Mouse (Mus musculus) brain, embryonic 14.5 days (tissue): ENCODE data around the gene Oxtr. TPM values are rescaled to one million over a fixed set of nuclear protein-coding genes. Genes with fewer than 3 reads are reported as not detected.

Experiments
- DNase-seq: peaks from one replicate; pipeline ENCODE4 v3.0.0-alpha.2; 2011; ENCODE audit warnings: low read depth
- CTCF ChIP-seq: fragments of 200-500 bp; IDR thresholded peaks from 2 replicates; pipeline ENCODE4 v1.5.1; 2012; ENCODE audit warnings: inconsistent platforms, mild to moderate bottlenecking, moderate library complexity, borderline replicate concordance; ENCODE audit not compliant: insufficient read depth, insufficient read length; ENCODE audit errors: extremely low read depth
- POLR2A ChIP-seq: fragments of 200-500 bp; IDR thresholded peaks from 2 replicates; pipeline ENCODE4 v1.6.1; 2012; ENCODE audit warnings: mild to moderate bottlenecking, inconsistent platforms, borderline replicate concordance; ENCODE audit not compliant: poor library complexity, insufficient read depth, insufficient read length, severe bottlenecking; ENCODE audit errors: extremely low read depth
- polyA plus RNA-seq: library from polyadenylated mRNA; depleted of rRNA; stranded (reverse); fragments of >200 nt; gene quantifications from 2 replicates; pipeline ENCODE4 v1.2.3, GENCODE M21; 2012; rRNA removed

Gene Oxtr
- polyA plus RNA-seq, 1 experiment: 1.1 TPM

DNA sequence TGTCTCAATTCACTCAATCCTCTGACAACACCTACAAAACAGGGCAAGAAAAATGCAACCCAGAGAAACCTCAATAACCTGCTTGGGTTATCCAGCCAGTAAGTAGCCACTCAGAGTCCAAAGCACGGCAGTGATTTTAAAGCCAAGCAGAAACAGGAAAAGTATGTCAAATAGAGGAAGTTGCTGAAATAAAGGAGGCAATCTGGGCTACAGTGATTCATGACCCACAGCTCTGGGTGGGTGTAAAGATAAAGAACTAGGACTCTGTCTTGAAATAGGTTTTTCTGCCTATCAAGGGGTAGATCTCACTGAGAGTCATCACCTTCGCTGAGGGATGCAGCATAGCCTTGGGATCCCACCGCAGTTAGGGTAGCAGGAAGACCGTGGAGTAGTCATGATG lies 18.1 kb downstream of the Oxtr start:
- no peak for DNase-seq
- TF ChIP-seq CTCF (no peak), POLR2A (no peak)

- no peak for DNase-seq
- no peak for TF ChIP-seq POLR2A
- no peak for TF ChIP-seq CTCF
Observed at GRCm38 (mm10) chr6:112466001-112466400, 23.7 kb downstream of the Oxtr start.

DNA sequence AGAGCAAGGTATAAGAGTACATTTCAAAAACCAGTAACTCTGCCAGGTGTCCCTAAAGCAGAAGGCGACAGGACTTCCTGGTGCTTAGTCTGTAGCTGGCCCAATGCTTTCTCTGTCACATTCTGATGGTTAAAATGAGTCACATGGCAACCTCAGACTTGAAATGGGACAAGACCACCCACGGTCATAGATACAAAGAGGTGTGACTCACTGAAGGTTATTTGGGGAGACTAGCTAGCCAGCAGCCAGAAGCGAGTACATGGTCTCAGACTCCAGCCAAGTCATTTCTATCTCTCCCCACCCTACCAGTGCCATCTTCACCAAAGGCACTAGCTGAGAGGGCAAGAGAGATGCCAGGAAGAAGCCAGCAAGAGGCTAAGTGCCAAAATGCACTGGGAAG lies 24.3 kb downstream of the Oxtr start:
- DNase-seq: no peak
- TF ChIP-seq POLR2A (no peak), CTCF (no peak)

DNA sequence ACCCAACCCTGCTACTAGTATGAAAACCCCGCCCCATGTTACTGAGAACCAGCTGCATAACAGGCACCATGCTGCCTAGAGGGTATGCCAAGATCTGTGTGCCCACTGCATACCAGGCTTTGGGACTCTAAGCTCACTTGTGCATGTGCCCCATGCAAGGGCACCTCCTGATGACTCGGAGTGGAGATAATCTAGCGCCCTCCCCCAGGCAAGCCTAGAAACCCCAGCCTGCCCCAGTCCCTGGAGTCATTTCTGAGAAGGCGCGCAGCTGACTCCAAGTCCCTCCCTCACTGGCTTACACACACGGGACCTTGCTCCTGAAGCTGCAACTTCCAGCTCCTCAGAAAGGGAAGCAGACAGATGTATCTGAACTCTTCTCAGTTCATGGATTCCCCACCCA lies 26.4 kb downstream of the Oxtr start:
- TF ChIP-seq POLR2A (no peak), CTCF (no peak)

GRCm38 (mm10) chr6:112461459-112461858 lies 28.3 kb downstream of the Oxtr start:
- TF ChIP-seq POLR2A: no peak

More for the DNA sequence above, 26.4 kb downstream of the Oxtr start:
- no peak for DNase-seq

DNA sequence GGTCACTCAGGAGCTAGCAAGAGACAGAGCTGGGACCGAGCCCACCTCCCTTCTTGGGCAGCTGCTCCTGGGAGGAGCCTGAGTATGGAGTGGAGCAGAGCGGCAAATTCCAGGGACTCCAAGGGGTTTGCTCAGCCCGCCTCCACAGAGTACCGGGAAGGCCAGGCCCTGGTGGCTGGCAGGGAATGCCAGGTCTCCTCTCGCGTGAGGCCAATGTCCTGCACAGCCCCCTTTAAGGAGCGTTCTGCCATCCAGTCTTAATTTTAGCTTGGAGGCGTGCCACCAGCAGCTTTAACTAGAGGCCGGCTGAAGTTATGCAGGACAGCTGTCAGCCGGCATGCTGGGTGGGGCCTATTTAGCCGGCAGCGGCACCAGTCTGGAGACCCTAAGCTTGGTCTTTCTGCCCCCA lies 30.4 kb downstream of the Oxtr start, which contains the start of gene Cav3:
Gene Cav3 (plus strand): TSS at position 165 of the 409 bp plus-strand sequence.
- DNase-seq: peak; percentile 22
- TF ChIP-seq POLR2A (no peak), CTCF (no peak)

More at GRCm38 (mm10) chr6:112461459-112461858, 28.3 kb downstream of the Oxtr start:
- DNase-seq: no peak

DNA sequence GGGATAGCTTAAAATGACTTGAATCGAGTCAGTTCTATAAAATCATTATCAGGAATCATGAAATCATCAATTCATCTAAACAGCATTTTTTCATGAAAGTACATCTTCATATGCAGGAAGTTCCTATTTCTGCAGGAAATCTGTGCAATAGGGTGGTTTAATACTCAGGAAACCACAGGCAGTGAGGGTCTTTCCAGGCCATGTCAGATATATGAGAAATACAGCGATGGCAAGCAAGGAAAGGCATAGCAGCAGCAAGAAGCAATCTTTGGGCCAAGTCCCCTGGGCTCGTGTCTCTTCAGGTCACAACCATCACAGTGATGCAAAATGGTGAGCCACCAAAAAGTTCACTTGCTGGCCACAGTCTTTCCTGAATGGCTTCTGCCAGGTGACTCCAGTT lies 44.1 kb downstream of the Oxtr start:
- no peak for TF ChIP-seq POLR2A
- DNase-seq: no peak

DNA sequence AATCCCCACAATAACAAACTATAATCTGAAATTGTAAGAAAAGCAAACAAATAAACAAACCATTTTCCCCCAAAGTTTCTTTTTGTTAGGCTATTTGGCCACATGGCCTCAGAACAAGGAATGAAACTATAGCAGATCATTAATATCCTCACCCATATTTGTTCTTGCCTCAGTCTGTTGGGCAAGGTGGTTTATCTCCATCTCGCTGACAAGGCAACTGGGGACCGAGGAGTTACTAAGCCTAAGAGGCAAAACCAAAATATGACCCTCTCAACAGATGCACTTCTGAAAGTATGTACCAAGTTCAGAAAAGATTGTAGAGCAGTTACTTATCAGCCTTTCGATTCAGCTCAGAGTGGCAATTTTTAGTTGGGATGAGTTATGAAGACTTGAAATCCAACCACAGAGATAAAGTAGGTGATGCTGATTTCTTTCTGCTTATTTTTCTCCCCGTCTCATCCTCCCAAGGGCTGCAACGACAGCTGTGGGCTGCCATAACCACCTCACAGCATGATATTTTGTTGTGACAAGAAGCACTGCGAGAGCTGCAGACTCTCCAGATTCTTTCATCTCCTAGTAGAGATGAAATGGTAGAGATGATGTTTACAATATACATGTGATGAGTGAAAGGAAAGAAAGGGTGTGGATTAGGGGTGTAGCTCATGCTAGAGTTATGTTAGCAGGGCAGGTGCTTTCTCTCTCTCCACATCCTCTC lies 63.6 kb downstream of the Oxtr start:
- TF ChIP-seq CTCF (no peak), POLR2A (no peak)
- no peak for DNase-seq

GRCm38 (mm10) chr6:112423746-112424501 lies 65.8 kb downstream of the Oxtr start:
- DNase-seq: peak; percentile 58

More at GRCm38 (mm10) chr6:112423746-112424501, 65.8 kb downstream of the Oxtr start:
- TF ChIP-seq CTCF (no peak), POLR2A (no peak)

Other genes starting within 250 kb of the Oxtr start
- 6.5 and 7.5 TPM in 2 replicates for gene Lmcd1, start 216.2 kb downstream of the Oxtr start, polyA plus RNA-seq
- 0.14 and 0.45 TPM in 2 replicates for gene Ssu2, start 101.9 kb downstream of the Oxtr start, polyA plus RNA-seq
- 0.16 and 0.23 TPM in 2 replicates for gene Cav3, start 30.4 kb downstream of the Oxtr start, polyA plus RNA-seq
- gene Rad18, start 206.7 kb upstream of the Oxtr start, polyA plus RNA-seq: 5.1 and 5.6 TPM in 2 replicates